ENCODE assay signal across 26 mouse cellular contexts in the genomic region with DNA sequence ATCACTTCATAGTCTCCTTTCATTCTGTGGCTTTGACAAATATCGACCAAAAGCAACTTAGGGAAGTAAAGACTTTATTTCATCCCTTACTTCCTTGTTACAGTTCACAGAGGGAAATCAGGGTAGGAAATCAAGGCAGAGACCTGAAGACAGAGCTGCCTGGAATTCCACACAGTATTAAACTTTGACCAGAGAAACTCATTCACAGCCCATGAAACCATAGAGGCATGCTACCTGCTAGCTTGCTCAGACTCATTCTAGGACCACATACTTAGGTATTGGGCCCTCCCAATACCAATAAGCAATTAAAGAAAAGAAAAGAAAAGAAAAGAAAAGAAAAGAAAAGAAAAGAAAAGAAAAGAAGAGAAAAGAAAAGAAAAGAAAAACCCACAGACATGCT.
"Had no signal": no experiment of that assay in that cellular context is flagged by ENCODE, and none has a peak within 500 bp of the region (broad histone marks: within the 10 kb centered on the region; RNA-seq: fewer than 3 reads in every experiment).

No protein-coding gene starts in this region.

- H3K27ac ChIP-seq: embryonic facial prominence, embryonic 12.5 days; embryonic facial prominence, embryonic 13.5 days; embryonic facial prominence, embryonic 15.5 days; forebrain, embryonic 10.5 days; forebrain, embryonic 12.5 days; forebrain, embryonic 13.5 days; forebrain, embryonic 15.5 days; gastrocnemius, adult 2 months; heart, adult 2 months had no signal

- H3K4me3 ChIP-seq: embryonic facial prominence, embryonic 12.5 days; embryonic facial prominence, embryonic 13.5 days; embryonic facial prominence, embryonic 15.5 days; erythroblast, embryonic 14.5 days; forebrain, embryonic 10.5 days; forebrain, embryonic 12.5 days; forebrain, embryonic 13.5 days; forebrain, embryonic 15.5 days; gastrocnemius, adult 2 months; heart, adult 2 months had no signal

- H3K4me2 ChIP-seq: embryonic facial prominence, embryonic 12.5 days; embryonic facial prominence, embryonic 13.5 days; embryonic facial prominence, embryonic 15.5 days; forebrain, embryonic 12.5 days; forebrain, embryonic 13.5 days; forebrain, embryonic 15.5 days had no signal

- DNase-seq: cerebellum, adult 2 months; cerebellum, adult 8-10 months; cerebellum, adult 9-10 months; cerebellum, adult 9-11 months; cerebellum, postnatal 10 days; cerebellum, postnatal 14 days; cerebellum, postnatal 25 days; cerebellum, postnatal 36 days; embryo, embryonic 11 days; forebrain, postnatal 0 days; gastrocnemius, adult 2 months; gastrocnemius, postnatal 10 days; gastrocnemius, postnatal 14 days; gastrocnemius, postnatal 25 days; gastrocnemius, postnatal 36 days; heart, adult 2 months had no signal

- H3K9ac ChIP-seq: embryonic facial prominence, embryonic 12.5 days; embryonic facial prominence, embryonic 13.5 days; embryonic facial prominence, embryonic 15.5 days; forebrain, embryonic 12.5 days; forebrain, embryonic 13.5 days; forebrain, embryonic 15.5 days; forebrain, postnatal 0 days had no signal

- ATAC-seq: forebrain, embryonic 13.5 days; forebrain, embryonic 14.5 days; forebrain, embryonic 15.5 days; forebrain, embryonic 16.5 days; forebrain, postnatal 0 days had no signal

- H3K27me3 ChIP-seq: embryonic facial prominence, embryonic 12.5 days; embryonic facial prominence, embryonic 13.5 days; embryonic facial prominence, embryonic 15.5 days; forebrain, embryonic 13.5 days; forebrain, embryonic 15.5 days had no signal

- H3K9me3 ChIP-seq: embryonic facial prominence, embryonic 12.5 days; embryonic facial prominence, embryonic 13.5 days; embryonic facial prominence, embryonic 15.5 days; forebrain, embryonic 10.5 days; forebrain, embryonic 12.5 days; forebrain, embryonic 13.5 days; forebrain, embryonic 15.5 days had no signal

- H3K36me3 ChIP-seq: embryonic facial prominence, embryonic 12.5 days; embryonic facial prominence, embryonic 13.5 days; embryonic facial prominence, embryonic 15.5 days; forebrain, embryonic 10.5 days; forebrain, embryonic 12.5 days; forebrain, embryonic 15.5 days had no signal
